Mouse (Mus musculus): ENCODE measurements around the gene Maml2.

Gene Maml2

GRCm38 (mm10) chr9:13492807-13493206 lies 195.1 kb downstream of the Maml2 start:
- DNase-seq (ENCODE audit: low spot score): no peak

GRCm38 (mm10) chr9:13493746-13494145 lies 196.0 kb downstream of the Maml2 start:
- no peak for DNase-seq (ENCODE audit: low spot score)

- DNase-seq (ENCODE audit: low spot score): no peak
Observed at GRCm38 (mm10) chr9:13495530-13495929, 197.8 kb downstream of the Maml2 start.

- no peak for DNase-seq (ENCODE audit: low spot score)
Observed at GRCm38 (mm10) chr9:13497016-13497415, 199.3 kb downstream of the Maml2 start.

- peak; percentile 73 for DNase-seq (ENCODE audit: low spot score)
Observed at GRCm38 (mm10) chr9:13497690-13498333, 200.1 kb downstream of the Maml2 start.

- no peak for DNase-seq (ENCODE audit: low spot score)
Observed at GRCm38 (mm10) chr9:13500045-13500444, 202.3 kb downstream of the Maml2 start.

GRCm38 (mm10) chr9:13505024-13505423 lies 207.3 kb downstream of the Maml2 start:
- DNase-seq (ENCODE audit: low spot score): no peak

- no peak for DNase-seq (ENCODE audit: low spot score)
Observed at GRCm38 (mm10) chr9:13506956-13507821, 209.4 kb downstream of the Maml2 start.

- DNase-seq (ENCODE audit: low spot score): no peak
Observed at GRCm38 (mm10) chr9:13507822-13508188, 210.0 kb downstream of the Maml2 start.

- no peak for DNase-seq (ENCODE audit: low spot score)
Observed at GRCm38 (mm10) chr9:13509751-13510150, 212.0 kb downstream of the Maml2 start.

GRCm38 (mm10) chr9:13510621-13511369 lies 213.0 kb downstream of the Maml2 start:
- DNase-seq (ENCODE audit: low spot score): no peak

- no peak for DNase-seq (ENCODE audit: low spot score)
Observed at GRCm38 (mm10) chr9:13513135-13513534, 215.4 kb downstream of the Maml2 start.

- DNase-seq (ENCODE audit: low spot score): no peak
Observed at GRCm38 (mm10) chr9:13514435-13514834, 216.7 kb downstream of the Maml2 start.

- no peak for DNase-seq (ENCODE audit: low spot score)
Observed at GRCm38 (mm10) chr9:13515976-13516375, 218.2 kb downstream of the Maml2 start.

GRCm38 (mm10) chr9:13518031-13518430 lies 220.3 kb downstream of the Maml2 start:
- no peak for DNase-seq (ENCODE audit: low spot score)

GRCm38 (mm10) chr9:13518441-13518971 lies 220.7 kb downstream of the Maml2 start:
- no peak for DNase-seq (ENCODE audit: low spot score)

- no peak for DNase-seq (ENCODE audit: low spot score)
Observed at GRCm38 (mm10) chr9:13522061-13522820, 224.5 kb downstream of the Maml2 start.

- DNase-seq (ENCODE audit: low spot score): no peak
Observed at GRCm38 (mm10) chr9:13523046-13523445, 225.3 kb downstream of the Maml2 start.

GRCm38 (mm10) chr9:13525075-13525474 lies 227.3 kb downstream of the Maml2 start:
- no peak for DNase-seq (ENCODE audit: low spot score)

GRCm38 (mm10) chr9:13525561-13526255 lies 228.0 kb downstream of the Maml2 start:
- DNase-seq (ENCODE audit: low spot score): no peak

GRCm38 (mm10) chr9:13530575-13530974 lies 232.8 kb downstream of the Maml2 start:
- no peak for DNase-seq (ENCODE audit: low spot score)
